Mouse (Mus musculus) spleen, adult 18-20 months (tissue): ENCODE measurements around the gene Ttc21b.

Experiments used
- DNase-seq, 2 experiments: peaks; one replicate each; pipeline ENCODE4 v3.0.0; 2022; ENCODE audit warnings: mixed read lengths in 2 of 2

The Ttc21b gene

GRCm38 (mm10) chr2:66170721-66171120 lies 85.7 kb downstream of the Ttc21b start:
- DNase-seq, result no peak

GRCm38 (mm10) chr2:66165025-66165424 lies 91.4 kb downstream of the Ttc21b start:
- no peak for DNase-seq

GRCm38 (mm10) chr2:66158140-66158915 lies 98.1 kb downstream of the Ttc21b start:
- DNase-seq, result no peak

- no peak for DNase-seq
Observed at GRCm38 (mm10) chr2:66151436-66151835, 105.0 kb downstream of the Ttc21b start.

GRCm38 (mm10) chr2:66150531-66150930 lies 105.9 kb downstream of the Ttc21b start:
- DNase-seq, result no peak

GRCm38 (mm10) chr2:66148654-66149230 lies 107.7 kb downstream of the Ttc21b start:
- DNase-seq, result no peak

GRCm38 (mm10) chr2:66146473-66146872 lies 109.9 kb downstream of the Ttc21b start:
- DNase-seq, result no peak

- DNase-seq, result no peak
Observed at GRCm38 (mm10) chr2:66144770-66145169, 111.6 kb downstream of the Ttc21b start.

GRCm38 (mm10) chr2:66143284-66143683 lies 113.1 kb downstream of the Ttc21b start:
- DNase-seq, result no peak

- no peak for DNase-seq
Observed at GRCm38 (mm10) chr2:66142711-66143110, 113.7 kb downstream of the Ttc21b start.

- no peak for DNase-seq
Observed at GRCm38 (mm10) chr2:66142268-66142667, 114.1 kb downstream of the Ttc21b start.

GRCm38 (mm10) chr2:66140246-66140645 lies 116.2 kb downstream of the Ttc21b start:
- no peak for DNase-seq
